Mouse (Mus musculus): ENCODE data around the gene Ptgr1. TPM values are rescaled to one million over a fixed set of nuclear protein-coding genes. Genes with fewer than 3 reads are reported as not detected.

The Ptgr1 gene
- total RNA-seq (2014; rRNA removed): 2.0 and 2.8 TPM in 2 replicates
- polyA plus RNA-seq (2015; fragmentation: Nextera tagmentation; extraction: Ambion mirVana): 3.2 and 3.8 TPM in 2 replicates

GRCm38 (mm10) chr4:58986540-58987190 is at the start of gene Ptgr1:
Gene Ptgr1, minus strand, starts transcription at chr4:58987119.
- H3K4me3 ChIP-seq (ENCODE audit: low read depth, low read length): peak within 1 kb of the TSS; percentile 44
- H3K4me1 ChIP-seq (ENCODE audit: insufficient read depth): no peaks in the 10 kb centered on the region
- H3K36me3 ChIP-seq (ENCODE audit: insufficient read depth): no peaks in the 10 kb centered on the region
- WGBS: 2% methylated on average over 28 of the region's 28 CpGs
- no peaks in the 10 kb centered on the region for H3K9me3 ChIP-seq (ENCODE audit: low read length)
- ATAC-seq (peak; percentile 67), DNase-seq (peak; percentile 86)
- peak within 1 kb of the TSS; percentile 91 for H3K4me2 ChIP-seq (ENCODE audit: low read depth)
- H3K27me3 ChIP-seq (ENCODE audit: insufficient read depth, low read length): no peaks in the 10 kb centered on the region
- no peak for TF ChIP-seq CTCF (IDR thresholded peaks at IDR 0.05; ENCODE audit: low read depth)
- peak within 1 kb of the TSS; percentile 34 for H3K9ac ChIP-seq
- H3K27ac ChIP-seq (ENCODE audit: low read depth, low read length): no peak within 1 kb of the TSS

- H3K4me2 ChIP-seq (ENCODE audit: low read depth): peak overlapping the region; percentile 57
- peak overlapping the region; percentile 95 for H3K27ac ChIP-seq (ENCODE audit: low read depth, low read length)
- no peaks in the 10 kb centered on the region for H3K9me3 ChIP-seq (ENCODE audit: low read length)
- peaks cover 19% of the 10 kb centered on the region; the same call in 1 of the 2 replicates for H3K36me3 ChIP-seq (ENCODE audit: insufficient read depth)
- H3K27me3 ChIP-seq (ENCODE audit: insufficient read depth, low read length): no peaks in the 10 kb centered on the region
- peaks cover 9% of the 10 kb centered on the region; the same call in 1 of the 2 replicates for H3K4me1 ChIP-seq (ENCODE audit: insufficient read depth)
- peak; percentile 14 for ATAC-seq
- 50% methylated on average over 18 of the region's 18 CpGs for WGBS
- TF ChIP-seq CTCF (IDR thresholded peaks at IDR 0.05; ENCODE audit: low read depth): no peak
- peak overlapping the region; percentile 79 for H3K4me3 ChIP-seq (ENCODE audit: low read depth, low read length)
- H3K9ac ChIP-seq: peak overlapping the region; percentile 91
- DNase-seq: no peak
Measured at GRCm38 (mm10) chr4:59035786-59036350, 48.9 kb upstream of the Ptgr1 start.

GRCm38 (mm10) chr4:59034918-59035785 is 48.2 kb upstream of the Ptgr1 start, which contains the start of gene Gng10:
Gene Gng10, plus strand, starts transcription at chr4:59035088.
- Histone ChIP-seq H3K4me2 (ENCODE audit: low read depth) (peak within 1 kb of the TSS; percentile 57), H3K9ac (peak within 1 kb of the TSS; percentile 91), H3K9me3 (ENCODE audit: low read length) (no peaks in the 10 kb centered on the region), H3K27ac (ENCODE audit: low read depth, low read length) (peak within 1 kb of the TSS; percentile 95), H3K4me1 (ENCODE audit: insufficient read depth) (peaks cover 9% of the 10 kb centered on the region; the same call in 1 of the 2 replicates), H3K27me3 (ENCODE audit: insufficient read depth, low read length) (no peaks in the 10 kb centered on the region), H3K36me3 (ENCODE audit: insufficient read depth) (peaks cover 11% of the 10 kb centered on the region; the same call in 1 of the 2 replicates), H3K4me3 (ENCODE audit: low read depth, low read length) (peak within 1 kb of the TSS; percentile 79)
- DNase-seq (peak; percentile 76), ATAC-seq (peak; percentile 93)
- peak; percentile 19; the same call in 1 of the 2 replicates for TF ChIP-seq CTCF (IDR thresholded peaks at IDR 0.05; ENCODE audit: low read depth)
- 5% methylated on average over 74 of the region's 76 CpGs for WGBS

DNA sequence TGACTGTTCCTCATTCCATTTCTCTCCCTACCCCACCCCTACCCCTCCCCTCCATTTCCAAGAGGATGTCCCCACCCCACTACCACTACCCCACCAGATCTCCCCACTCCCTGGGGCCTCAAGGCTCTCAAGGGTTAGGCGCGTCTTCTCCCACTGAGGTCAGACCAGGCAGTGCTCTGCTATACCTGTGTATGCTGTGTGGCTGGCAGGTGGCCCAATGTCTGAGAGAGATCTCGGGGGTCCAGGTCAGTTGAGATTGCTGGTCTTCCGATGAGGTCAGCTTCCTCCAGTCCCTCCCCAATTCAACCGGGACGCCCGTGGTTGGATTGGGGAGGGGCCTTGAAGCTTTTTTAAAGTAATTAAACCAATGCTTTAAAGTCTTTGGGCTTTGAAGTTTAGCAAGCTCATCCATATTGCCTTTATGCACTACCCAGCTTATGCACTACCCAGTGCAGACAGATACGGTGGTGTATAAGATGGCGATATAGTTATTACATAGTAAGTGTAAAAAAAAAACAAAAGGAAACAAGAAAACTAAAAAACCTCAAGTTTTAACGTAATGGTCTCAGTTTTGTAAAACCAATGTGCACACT is 47.5 kb upstream of the Ptgr1 start:
- Histone ChIP-seq H3K36me3 (ENCODE audit: insufficient read depth) (peaks cover 4% of the 10 kb centered on the region; the same call in 1 of the 2 replicates), H3K9me3 (ENCODE audit: low read length) (no peaks in the 10 kb centered on the region), H3K9ac (peak overlapping the region; percentile 91), H3K4me2 (ENCODE audit: low read depth) (peak overlapping the region; percentile 57), H3K27me3 (ENCODE audit: insufficient read depth, low read length) (no peaks in the 10 kb centered on the region), H3K4me1 (ENCODE audit: insufficient read depth) (peaks cover 9% of the 10 kb centered on the region; the same call in 1 of the 2 replicates), H3K27ac (ENCODE audit: low read depth, low read length) (peak overlapping the region; percentile 95), H3K4me3 (ENCODE audit: low read depth, low read length) (peak overlapping the region; percentile 79)
- peak; percentile 39 for ATAC-seq
- DNase-seq: no peak
- no peak for TF ChIP-seq CTCF (IDR thresholded peaks at IDR 0.05; ENCODE audit: low read depth)
- WGBS: 64% methylated on average over 10 of the region's 10 CpGs

DNA sequence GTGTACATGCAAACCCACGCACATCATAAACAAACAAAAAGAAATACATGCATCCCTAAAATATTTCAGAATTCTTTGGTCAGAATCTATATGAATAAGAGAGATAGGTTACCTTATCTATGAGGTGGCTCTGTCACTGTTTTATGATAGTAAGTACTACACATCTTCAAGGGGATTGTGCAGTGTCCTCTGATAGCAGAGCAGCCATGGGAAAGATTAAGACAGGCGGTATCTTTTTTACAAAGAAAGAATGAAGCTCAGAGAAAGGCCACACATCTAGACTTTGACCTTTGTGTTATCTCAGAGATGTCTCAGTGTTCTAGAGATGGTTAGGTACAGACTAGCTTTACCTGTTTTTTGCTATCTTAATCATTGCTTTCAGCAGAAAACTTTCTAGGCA is 30.0 kb upstream of the Ptgr1 start:
- H3K4me1 ChIP-seq (ENCODE audit: insufficient read depth): no peaks in the 10 kb centered on the region

GRCm38 (mm10) chr4:59015181-59015580 is 28.3 kb upstream of the Ptgr1 start:
- TF ChIP-seq CTCF (IDR thresholded peaks at IDR 0.05; ENCODE audit: low read depth): no peak
- H3K4me1 ChIP-seq (ENCODE audit: insufficient read depth): no peaks in the 10 kb centered on the region
- no peak overlapping the region for H3K9ac ChIP-seq
- H3K27ac ChIP-seq (ENCODE audit: low read depth, low read length): no peak overlapping the region
- no peaks in the 10 kb centered on the region for H3K9me3 ChIP-seq (ENCODE audit: low read length)
- WGBS: 88% methylated on average over 3 of the region's 3 CpGs
- no peaks in the 10 kb centered on the region for H3K27me3 ChIP-seq (ENCODE audit: insufficient read depth, low read length)
- DNase-seq (no peak), ATAC-seq (no peak)
- peaks cover 14% of the 10 kb centered on the region for H3K36me3 ChIP-seq (ENCODE audit: insufficient read depth)
- H3K4me2 ChIP-seq (ENCODE audit: low read depth): no peak overlapping the region
- no peak overlapping the region for H3K4me3 ChIP-seq (ENCODE audit: low read depth, low read length)

More for the DNA sequence above, 30.0 kb upstream of the Ptgr1 start:
- Histone ChIP-seq H3K4me3 (ENCODE audit: low read depth, low read length) (no peak overlapping the region), H3K9ac (no peak overlapping the region), H3K27ac (ENCODE audit: low read depth, low read length) (no peak overlapping the region), H3K4me2 (ENCODE audit: low read depth) (no peak overlapping the region), H3K9me3 (ENCODE audit: low read length) (no peaks in the 10 kb centered on the region), H3K36me3 (ENCODE audit: insufficient read depth) (peaks cover 21% of the 10 kb centered on the region), H3K27me3 (ENCODE audit: insufficient read depth, low read length) (no peaks in the 10 kb centered on the region)
- ATAC-seq (no peak), DNase-seq (no peak)
- 91% methylated on average over 2 of the region's 2 CpGs for WGBS
- TF ChIP-seq CTCF (IDR thresholded peaks at IDR 0.05; ENCODE audit: low read depth): no peak
